8 mouse cellular contexts compared by ENCODE assay signal in the genomic region with DNA sequence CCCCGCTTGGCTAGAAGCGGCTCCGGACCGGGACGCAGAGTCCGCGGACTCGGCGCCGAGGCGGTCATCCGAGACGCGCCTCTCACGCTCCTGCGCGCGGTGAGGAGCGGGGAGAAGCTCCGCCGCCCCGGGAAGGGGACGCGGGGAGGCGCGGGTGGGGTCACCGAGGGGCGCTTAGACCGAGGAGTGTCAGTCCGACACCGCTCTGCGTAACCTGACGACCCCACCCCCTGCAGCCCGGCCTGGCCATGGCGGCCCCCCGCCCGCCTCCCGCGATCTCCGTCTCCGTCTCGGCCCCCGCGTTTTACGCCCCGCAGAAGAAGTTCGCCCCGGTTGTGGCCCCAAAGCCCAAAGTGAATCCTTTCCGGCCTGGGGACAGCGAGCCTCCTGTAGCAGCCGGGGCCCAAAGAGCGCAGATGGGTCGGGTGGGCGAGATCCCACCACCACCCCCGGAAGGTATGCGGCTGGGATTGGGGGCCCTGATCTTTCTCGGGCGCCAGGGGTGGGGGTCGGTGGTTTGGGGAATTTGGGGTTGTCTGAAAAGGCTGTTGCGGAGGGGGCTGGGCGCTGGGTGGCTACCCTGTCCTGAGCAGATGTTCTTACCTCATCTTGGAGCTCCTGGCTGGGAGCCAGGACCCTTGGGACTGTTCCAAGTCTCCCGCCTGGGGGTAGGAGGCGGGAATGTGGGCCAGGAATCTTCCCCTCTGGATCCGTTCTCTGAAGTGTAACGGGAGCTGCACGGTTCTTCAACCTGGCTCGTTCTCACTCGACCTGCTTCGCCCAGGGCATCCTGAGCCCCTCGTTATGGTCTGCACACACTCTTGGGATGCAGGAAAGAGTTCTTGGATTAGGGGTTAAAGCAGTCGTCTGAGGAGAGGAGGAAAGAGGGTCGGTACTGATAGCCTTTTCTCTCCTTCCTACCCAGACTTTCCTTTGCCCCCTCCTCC. TPM values are rescaled to one million over a fixed set of nuclear protein-coding genes. Genes with fewer than 3 reads are reported as not detected.
DNase-seq lines count a peak whose midpoint lies in the region; ATAC-seq lines count a peak whose summit lies in the region.

No protein-coding gene starts in this region.

- H3K4me2 ChIP-seq in intestine, embryonic 16.5 days (ENCODE audit: low read depth, low read length), result peak overlapping the region; percentile 93
- peak overlapping the region; percentile 80 for H3K4me2 ChIP-seq in midbrain, embryonic 11.5 days
- H3K4me2 ChIP-seq in stomach, embryonic 16.5 days (ENCODE audit: low read depth, low read length), result peak overlapping the region; percentile 95

- no peaks in the 10 kb centered on the region for H3K27me3 ChIP-seq in intestine, embryonic 16.5 days (replicated peaks; ENCODE audit: control insufficient read depth, insufficient read depth, low read length)
- no peaks in the 10 kb centered on the region for H3K27me3 ChIP-seq in midbrain, embryonic 11.5 days (ENCODE audit: control insufficient read depth, insufficient read depth, low read length)
- H3K27me3 ChIP-seq in stomach, embryonic 16.5 days (ENCODE audit: control insufficient read depth, insufficient read depth, low read length), result no peaks in the 10 kb centered on the region

- DNase-seq in spleen, postnatal 10 days (ENCODE audit: low spot score in 2 of 2), result peak; percentile 31 to 37
- no peak for DNase-seq in spleen, adult 12 weeks (ENCODE audit: low spot score)
- DNase-seq in embryo, embryonic 10 days (ENCODE audit: low spot score), result peak; percentile 47
- peak; percentile 81 to 84 for DNase-seq in gastrocnemius, postnatal 36 days
- DNase-seq in left cerebral cortex, postnatal 36 days (ENCODE audit: low spot score in 2 of 2), result peak; percentile 69 to 70
- DNase-seq in midbrain, embryonic 11.5 days (ENCODE audit: low spot score, missing footprints), result peak; percentile 95

- intact Hi-C loops in gastrocnemius, postnatal 36 days (cut with DNase I), result no loop called here
- intact Hi-C loops in left cerebral cortex, postnatal 36 days (cut with DNase I), result no loop called here

- WGBS in intestine, embryonic 16.5 days, result 1% methylated on average over 65 of the region's 72 CpGs
- under 1% methylated on average over 60 of the region's 72 CpGs for WGBS in midbrain, embryonic 11.5 days
- under 1% methylated on average over 69 of the region's 72 CpGs for WGBS in stomach, embryonic 16.5 days

- H3K9me3 ChIP-seq in intestine, embryonic 16.5 days (ENCODE audit: control insufficient read depth, low read length), result no peaks in the 10 kb centered on the region
- no peaks in the 10 kb centered on the region for H3K9me3 ChIP-seq in midbrain, embryonic 11.5 days (ENCODE audit: control insufficient read depth, low read length)
- no peaks in the 10 kb centered on the region for H3K9me3 ChIP-seq in stomach, embryonic 16.5 days (replicated peaks; ENCODE audit: control insufficient read depth, low read length)

- peak; percentile 24 for ATAC-seq in intestine, embryonic 16.5 days
- ATAC-seq in midbrain, embryonic 11.5 days (ENCODE audit: low FRiP score), result peak; percentile 71
- ATAC-seq in stomach, embryonic 16.5 days (ENCODE audit: insufficient read depth, low FRiP score), result peak; percentile 2

- peaks cover 2% of the 10 kb centered on the region for H3K36me3 ChIP-seq in intestine, embryonic 16.5 days (ENCODE audit: control insufficient read depth, insufficient read depth, low read length)
- no peaks in the 10 kb centered on the region for H3K36me3 ChIP-seq in midbrain, embryonic 11.5 days (ENCODE audit: control insufficient read depth, insufficient read depth, low read length)
- peaks cover 9% of the 10 kb centered on the region; the same call in 1 of the 2 replicates for H3K36me3 ChIP-seq in stomach, embryonic 16.5 days (ENCODE audit: control insufficient read depth, insufficient read depth, low read length)

- H3K4me3 ChIP-seq in intestine, embryonic 16.5 days (ENCODE audit: low read length), result peak overlapping the region; percentile 76
- peak overlapping the region; percentile 80 for H3K4me3 ChIP-seq in midbrain, embryonic 11.5 days (ENCODE audit: low read depth, low read length)
- peak overlapping the region; percentile 83 for H3K4me3 ChIP-seq in stomach, embryonic 16.5 days (replicated peaks; ENCODE audit: low read length)

- H3K27ac ChIP-seq in intestine, embryonic 16.5 days (ENCODE audit: low read length), result peak overlapping the region; percentile 97
- peak overlapping the region; percentile 88 for H3K27ac ChIP-seq in midbrain, embryonic 11.5 days (ENCODE audit: low read depth, low read length)
- peak overlapping the region; percentile 97 for H3K27ac ChIP-seq in stomach, embryonic 16.5 days (ENCODE audit: low read length)

- peaks cover 36% of the 10 kb centered on the region for H3K4me1 ChIP-seq in intestine, embryonic 16.5 days (ENCODE audit: control insufficient read depth, insufficient read depth, low read length)
- H3K4me1 ChIP-seq in midbrain, embryonic 11.5 days (ENCODE audit: control insufficient read depth, insufficient read depth, low read length), result peaks cover 6% of the 10 kb centered on the region
- H3K4me1 ChIP-seq in stomach, embryonic 16.5 days (ENCODE audit: control insufficient read depth, insufficient read depth, low read length), result peaks cover 47% of the 10 kb centered on the region

- peak overlapping the region; percentile 91 for H3K9ac ChIP-seq in intestine, embryonic 16.5 days (ENCODE audit: low read depth, low read length)
- H3K9ac ChIP-seq in midbrain, embryonic 11.5 days (ENCODE audit: low read length), result peak overlapping the region; percentile 89
- H3K9ac ChIP-seq in stomach, embryonic 16.5 days (ENCODE audit: low read length), result peak overlapping the region; percentile 96

RNA-seq across cellular contexts. Expression of gene Zyx, which starts 0.9 kb away (rescaled TPM):
- 10 to 100 TPM; 21.9 to 26.6 TPM for total RNA-seq in gastrocnemius, postnatal 36 days (2021)
- polyA plus RNA-seq in intestine, embryonic 16.5 days (2015; fragmentation: Nextera tagmentation; extraction: Ambion mirVana), result 83.5 and 86.5 TPM in 2 replicates
- 10 to 100 TPM; 49.4 to 60.8 TPM for total RNA-seq in left cerebral cortex, postnatal 36 days (2021)
- 53.2 and 60.2 TPM in 2 replicates for polyA plus RNA-seq in midbrain, embryonic 11.5 days (2014; fragmentation: Nextera tagmentation; extraction: Ambion mirVana)
- 99.0 and 107 TPM in 2 replicates for polyA plus RNA-seq in stomach, embryonic 16.5 days (2015; fragmentation: Nextera tagmentation; extraction: Ambion mirVana)

RNA-seq across cellular contexts. Expression of gene Epha1, which starts 22.8 kb away (rescaled TPM):
- total RNA-seq in gastrocnemius, postnatal 36 days (2021), result under 1 TPM in 1 of 2 experiments, not detected in 1; 0.10 TPM
- 10.0 and 11.3 TPM in 2 replicates for polyA plus RNA-seq in intestine, embryonic 16.5 days (2015; fragmentation: Nextera tagmentation; extraction: Ambion mirVana)
- under 1 TPM; 0.18 to 0.30 TPM for total RNA-seq in left cerebral cortex, postnatal 36 days (2021)
- 0.30 and 0.66 TPM in 2 replicates for polyA plus RNA-seq in midbrain, embryonic 11.5 days (2014; fragmentation: Nextera tagmentation; extraction: Ambion mirVana)
- polyA plus RNA-seq in stomach, embryonic 16.5 days (2015; fragmentation: Nextera tagmentation; extraction: Ambion mirVana), result 25.5 and 31.3 TPM in 2 replicates

RNA-seq across cellular contexts. Expression of gene Fam131b, which starts 25.9 kb away (rescaled TPM):
- under 1 TPM; 0.25 to 0.26 TPM for total RNA-seq in gastrocnemius, postnatal 36 days (2021)
- 0.12 and 0.21 TPM in 2 replicates for polyA plus RNA-seq in intestine, embryonic 16.5 days (2015; fragmentation: Nextera tagmentation; extraction: Ambion mirVana)
- 100 to 1,000 TPM; 112 to 133 TPM for total RNA-seq in left cerebral cortex, postnatal 36 days (2021)
- 3.0 TPM in 2 replicates for polyA plus RNA-seq in midbrain, embryonic 11.5 days (2014; fragmentation: Nextera tagmentation; extraction: Ambion mirVana)
- polyA plus RNA-seq in stomach, embryonic 16.5 days (2015; fragmentation: Nextera tagmentation; extraction: Ambion mirVana), result 0.29 and 0.32 TPM in 2 replicates

RNA-seq across cellular contexts. Expression of gene Tas2r143, which starts 49.7 kb away (rescaled TPM):
- total RNA-seq in gastrocnemius, postnatal 36 days (2021), result not detected
- not detected in 2 replicates for polyA plus RNA-seq in intestine, embryonic 16.5 days (2015; fragmentation: Nextera tagmentation; extraction: Ambion mirVana)
- total RNA-seq in left cerebral cortex, postnatal 36 days (2021), result under 1 TPM in 1 of 2 experiments, not detected in 1; 0.48 TPM
- polyA plus RNA-seq in midbrain, embryonic 11.5 days (2014; fragmentation: Nextera tagmentation; extraction: Ambion mirVana), result not detected in 2 replicates
- polyA plus RNA-seq in stomach, embryonic 16.5 days (2015; fragmentation: Nextera tagmentation; extraction: Ambion mirVana), result not detected in 2 replicates

RNA-seq across cellular contexts. Expression of gene Tas2r135, which starts 54.9 kb away (rescaled TPM):
- under 1 TPM in 1 of 2 experiments, not detected in 1; 0.23 TPM for total RNA-seq in gastrocnemius, postnatal 36 days (2021)
- not detected in 2 replicates for polyA plus RNA-seq in intestine, embryonic 16.5 days (2015; fragmentation: Nextera tagmentation; extraction: Ambion mirVana)
- not detected for total RNA-seq in left cerebral cortex, postnatal 36 days (2021)
- not detected in 2 replicates for polyA plus RNA-seq in midbrain, embryonic 11.5 days (2014; fragmentation: Nextera tagmentation; extraction: Ambion mirVana)
- polyA plus RNA-seq in stomach, embryonic 16.5 days (2015; fragmentation: Nextera tagmentation; extraction: Ambion mirVana), result not detected in 2 replicates

Comparison
In these comparisons a context has a peak if more than half of its experiments do, and no peak if none do; other contexts are left out.
1. ATAC-seq: peak in every context shown above with its lines; median percentile 71 in midbrain, embryonic 11.5 days; 24 in intestine, embryonic 16.5 days; 2 in stomach, embryonic 16.5 days.